9 mouse cellular contexts compared by ENCODE assay signal in genomic region chr10:73097176-73097575, GRCm38 (mm10). TPM values are rescaled to one million over a fixed set of nuclear protein-coding genes. Genes with fewer than 3 reads are reported as not detected.
DNase-seq lines count a peak whose midpoint lies in the region; ATAC-seq and TF ChIP-seq lines count a peak whose summit lies in the region.
"Had no signal": no experiment of that assay in that cellular context is flagged by ENCODE, and none has a peak within 500 bp of the region (broad histone marks: within the 10 kb centered on the region; RNA-seq: fewer than 3 reads in every experiment).

No protein-coding gene starts in this region.

- peaks cover 4 to 6% of the 10 kb centered on the region in 2 experiments; a peak in 2 of 4 replicates for H3K4me1 ChIP-seq in heart, embryonic 14.5 days (ENCODE audit: control insufficient read depth in 2 of 2, insufficient read depth in 2 of 2, low read length in 2 of 2)
- H3K4me1 ChIP-seq in hindbrain, postnatal 0 days (ENCODE audit: insufficient read depth, low read length), result no peaks in the 10 kb centered on the region
- H3K4me1 ChIP-seq in neural tube, embryonic 13.5 days (replicated peaks), result peaks cover 30% of the 10 kb centered on the region

- no peak for DNase-seq in heart, postnatal 36 days
- peak; percentile 21 to 27 for DNase-seq in cerebellum, postnatal 36 days
- DNase-seq in hindbrain, postnatal 0 days (ENCODE audit: low spot score), result peak; percentile 62
- DNase-seq in thymus, postnatal 10 days (ENCODE audit: low spot score in 2 of 2), result no peak
- DNase-seq in adipocyte (ENCODE audit: low spot score), result no peak
- DNase-seq in gastrocnemius, postnatal 10 days, result no peak

- intact Hi-C loops in heart, postnatal 36 days (cut with DNase I), result loop anchor here (10.0 kb wide), 1 partner anchor 1368 kb away; no protein-coding TSS in a partner anchor

- 7% methylated on average over 7 of the region's 7 CpGs for WGBS in heart, embryonic 14.5 days
- 1% methylated on average over 7 of the region's 7 CpGs for WGBS in hindbrain, postnatal 0 days
- 3% methylated on average over 7 of the region's 7 CpGs for WGBS in neural tube, embryonic 13.5 days

- no peak overlapping the region for H3K27ac ChIP-seq in heart, embryonic 14.5 days (replicated peaks in 1 of 2; ENCODE audit: control insufficient read depth in 1 of 2, insufficient read depth in 1 of 2, low read depth in 2 of 2, low read length in 2 of 2)
- peak overlapping the region; percentile 37; the same call in 1 of the 2 replicates for H3K27ac ChIP-seq in hindbrain, postnatal 0 days
- peak overlapping the region; percentile 53; the same call in 1 of the 2 replicates for H3K27ac ChIP-seq in neural tube, embryonic 13.5 days (replicated peaks)

- H3K4me3 ChIP-seq in heart, embryonic 14.5 days (ENCODE audit: control insufficient read depth in 1 of 2, insufficient read depth in 1 of 2, low read depth in 1 of 2, low read length in 2 of 2), result peak overlapping the region in 1 of 2 experiments; percentile 17; a peak in 1 of 4 replicates
- H3K4me3 ChIP-seq in hindbrain, postnatal 0 days (ENCODE audit: low read length), result peak overlapping the region; percentile 70
- peak overlapping the region; percentile 52 for H3K4me3 ChIP-seq in neural tube, embryonic 13.5 days

- no peak for ATAC-seq in heart, embryonic 14.5 days (ENCODE audit: insufficient number of reproducible peaks, insufficient read depth, low FRiP score, low read depth)
- ATAC-seq in hindbrain, postnatal 0 days, result peak; percentile 53
- ATAC-seq in neural tube, embryonic 13.5 days (ENCODE audit: low read depth), result peak; percentile 51

- H3K9me3 ChIP-seq in heart, embryonic 14.5 days (ENCODE audit: control insufficient read depth, low read length), result peaks cover 4% of the 10 kb centered on the region; the same call in 1 of the 2 replicates
- no peaks in the 10 kb centered on the region for H3K9me3 ChIP-seq in hindbrain, postnatal 0 days (ENCODE audit: low read length)
- no peaks in the 10 kb centered on the region for H3K9me3 ChIP-seq in neural tube, embryonic 13.5 days

- no peak overlapping the region for H3K9ac ChIP-seq in heart, embryonic 14.5 days (ENCODE audit: low read length)
- peak overlapping the region; percentile 60 for H3K9ac ChIP-seq in hindbrain, postnatal 0 days (replicated peaks; ENCODE audit: low read length)
- H3K9ac ChIP-seq in neural tube, embryonic 13.5 days, result peak overlapping the region; percentile 68

- no peak for TF ChIP-seq CTCF in hindbrain, postnatal 0 days (IDR thresholded peaks at IDR 0.05; ENCODE audit: low read depth)

- peaks cover 58% of the 10 kb centered on the region for H3K27me3 ChIP-seq in heart, embryonic 14.5 days (ENCODE audit: control insufficient read depth, insufficient read depth, low read length)
- H3K27me3 ChIP-seq in hindbrain, postnatal 0 days (ENCODE audit: insufficient read depth, low read length), result no peaks in the 10 kb centered on the region
- H3K27me3 ChIP-seq in neural tube, embryonic 13.5 days, result peaks cover 61% of the 10 kb centered on the region

- no peaks in the 10 kb centered on the region for H3K36me3 ChIP-seq in heart, embryonic 14.5 days (ENCODE audit: control insufficient read depth, insufficient read depth, low read length)
- no peaks in the 10 kb centered on the region for H3K36me3 ChIP-seq in hindbrain, postnatal 0 days (ENCODE audit: insufficient read depth, low read length)
- no peaks in the 10 kb centered on the region for H3K36me3 ChIP-seq in neural tube, embryonic 13.5 days
- H3K36me3 ChIP-seq: G1E had no signal

- H3K4me2 ChIP-seq in heart, embryonic 14.5 days (ENCODE audit: low read length), result peak overlapping the region; percentile 54
- peak overlapping the region; percentile 82 for H3K4me2 ChIP-seq in hindbrain, postnatal 0 days (ENCODE audit: low read depth, low read length)
- H3K4me2 ChIP-seq in neural tube, embryonic 13.5 days, result peak overlapping the region; percentile 93

RNA-seq across cellular contexts. Expression of gene Pcdh15, which starts 2.0 kb away (rescaled TPM):
- polyA plus RNA-seq in heart, embryonic 14.5 days (2014; fragmentation: Nextera tagmentation; extraction: Ambion mirVana), result 0.49 and 0.70 TPM in 2 replicates
- under 1 TPM; 0.35 to 0.56 TPM for total RNA-seq in heart, postnatal 36 days (2021)
- total RNA-seq in hindbrain, postnatal 0 days (2014; rRNA removed), result 24.2 and 31.0 TPM in 2 replicates
- 9.2 and 11.2 TPM in 2 replicates for polyA plus RNA-seq in hindbrain, postnatal 0 days (2015; fragmentation: Nextera tagmentation; extraction: Ambion mirVana)
- 6.4 and 8.8 TPM in 2 replicates for polyA plus RNA-seq in neural tube, embryonic 13.5 days (2015; fragmentation: Nextera tagmentation; extraction: Ambion mirVana)
- under 1 TPM; 0.14 to 0.41 TPM for total RNA-seq in gastrocnemius, postnatal 10 days (2021)
- polyA plus RNA-seq: G1E had no signal

Comparison
In these comparisons a context has a peak if more than half of its experiments do, and no peak if none do; other contexts are left out.
1. H3K27ac ChIP-seq: peak in hindbrain, postnatal 0 days (single experiment) and neural tube, embryonic 13.5 days (single experiment); none in heart, embryonic 14.5 days (0 of 2).
2. DNase-seq: peak in cerebellum, postnatal 36 days (2 of 2) and hindbrain, postnatal 0 days (single experiment); none in heart, postnatal 36 days (0 of 2), thymus, postnatal 10 days (0 of 2), adipocyte (single experiment) and gastrocnemius, postnatal 10 days (single experiment).
3. RNA of gene Pcdh15, which starts 2.0 kb away (total RNA-seq): 24.2 to 31.0 TPM in hindbrain, postnatal 0 days; 0.35 to 0.56 TPM in heart, postnatal 36 days and 0.14 to 0.41 TPM in gastrocnemius, postnatal 10 days; every median in the first group is over 10 times any median in the second.
4. Peak in every context shown above with its lines, with median percentiles within 50 percentile points of each other: H3K4me2 ChIP-seq.